Mouse (Mus musculus): ENCODE data around the gene Neurog2. TPM values are rescaled to one million over a fixed set of nuclear protein-coding genes. Genes with fewer than 3 reads are reported as not detected.

The Neurog2 gene
- polyA plus RNA-seq, 1 experiment from 2014 or later, result not detected

DNA sequence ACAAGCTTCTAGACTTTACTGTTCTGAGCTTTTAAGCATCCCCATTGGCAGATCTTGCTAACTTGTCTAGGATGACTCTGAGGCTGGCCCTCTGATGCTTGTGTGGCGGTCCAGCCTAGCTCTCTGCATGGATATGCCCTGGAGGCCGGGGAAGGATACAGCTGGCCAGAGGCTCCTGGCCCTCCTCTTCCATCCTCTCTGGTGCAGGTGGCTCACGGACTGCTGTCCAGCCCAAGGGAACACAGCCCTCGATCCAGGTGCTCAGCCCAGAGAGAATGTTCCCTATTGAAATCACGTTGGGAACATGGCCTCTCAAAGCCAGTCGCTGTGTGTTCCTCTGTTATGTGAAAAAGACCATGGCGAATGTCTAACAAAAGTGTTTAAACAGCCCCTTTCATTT, 27.8 kb downstream of the Neurog2 start:
- H3K36me3 ChIP-seq, result no peaks in the 10 kb centered on the region
- H3K27me3 ChIP-seq, result no peaks in the 10 kb centered on the region
- no peak overlapping the region for H3K9ac ChIP-seq
- no peaks in the 10 kb centered on the region for H3K4me1 ChIP-seq
- no peaks in the 10 kb centered on the region for H3K9me3 ChIP-seq
- 69% methylated on average over 7 of the region's 7 CpGs for WGBS
- no peak overlapping the region for H3K27ac ChIP-seq
- no peak for ATAC-seq (ENCODE audit: insufficient number of reproducible peaks, low FRiP score, low TSS enrichment, low read depth)
- no peak overlapping the region for H3K4me3 ChIP-seq
- H3K4me2 ChIP-seq, result no peak overlapping the region

DNA sequence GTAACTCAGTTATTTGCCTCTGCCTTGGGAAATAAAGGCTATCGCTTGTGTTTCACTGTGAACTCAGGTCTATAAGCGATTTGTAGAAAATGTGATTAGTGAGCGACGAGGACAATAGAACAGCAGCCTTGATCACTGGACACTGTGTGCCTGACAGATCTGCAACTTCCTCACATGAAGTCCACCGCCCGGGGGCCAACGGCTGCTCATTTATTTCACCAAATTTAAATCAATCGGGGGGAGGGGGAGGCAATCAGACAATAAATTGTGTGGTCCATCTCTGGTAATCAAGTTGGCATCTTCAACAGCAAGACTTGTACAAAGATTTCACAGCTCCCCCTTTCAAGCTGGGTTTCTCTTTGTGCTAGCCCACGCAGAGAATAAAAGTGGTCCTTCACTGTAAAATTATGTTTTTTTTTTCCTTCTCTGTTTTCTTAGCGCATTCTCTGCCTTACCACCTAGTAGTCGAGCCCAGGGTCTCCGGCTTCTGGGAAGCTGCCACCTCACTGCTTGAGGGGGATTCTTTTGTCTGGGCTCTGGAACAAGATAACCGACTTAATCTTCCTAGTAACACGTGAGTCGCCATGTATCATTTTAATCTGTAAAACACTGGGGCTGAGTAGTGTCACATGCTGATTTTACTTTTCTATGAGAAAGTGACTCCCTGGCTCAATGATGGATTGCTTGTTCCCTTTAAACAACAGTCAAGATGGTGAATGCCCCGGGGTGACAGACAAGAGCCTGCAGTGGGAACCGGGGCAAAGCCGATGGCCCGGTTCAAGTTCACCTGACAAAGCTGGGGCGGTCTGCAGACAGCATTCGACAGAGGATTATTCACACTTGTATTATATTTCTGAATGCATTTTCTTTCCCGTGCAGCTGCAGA, 29.0 kb downstream of the Neurog2 start:
- H3K9me3 ChIP-seq, result no peaks in the 10 kb centered on the region
- 68% methylated on average over 22 of the region's 22 CpGs for WGBS
- no peak overlapping the region for H3K4me2 ChIP-seq
- no peak overlapping the region for H3K4me3 ChIP-seq
- no peak overlapping the region for H3K27ac ChIP-seq
- no peaks in the 10 kb centered on the region for H3K36me3 ChIP-seq
- H3K27me3 ChIP-seq, result no peaks in the 10 kb centered on the region
- H3K9ac ChIP-seq, result no peak overlapping the region
- H3K4me1 ChIP-seq, result no peaks in the 10 kb centered on the region
- ATAC-seq (ENCODE audit: insufficient number of reproducible peaks, low FRiP score, low TSS enrichment, low read depth), result no peak

DNA sequence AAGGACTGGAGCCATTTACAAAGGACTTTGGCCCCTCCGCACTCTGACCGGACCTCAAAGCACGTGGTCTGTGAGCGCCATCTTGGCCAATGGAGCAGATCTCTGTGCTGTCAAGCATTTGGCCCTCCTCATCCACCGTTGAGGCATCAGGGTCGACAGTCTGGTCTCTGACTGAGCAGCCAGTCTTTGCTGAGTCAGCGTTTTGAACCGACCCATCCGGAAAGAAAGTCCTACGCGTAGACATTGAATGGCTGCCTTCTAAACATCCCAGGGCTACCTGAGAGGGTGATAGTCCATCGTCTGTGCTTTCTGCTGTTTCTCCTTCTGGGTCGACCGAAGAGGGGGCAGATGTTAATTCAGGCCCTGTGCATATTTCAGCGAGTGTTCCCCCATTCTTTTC, 46.8 kb downstream of the Neurog2 start:
- H3K9me3 ChIP-seq, result no peaks in the 10 kb centered on the region
- H3K27ac ChIP-seq, result no peak overlapping the region
- no peak overlapping the region for H3K9ac ChIP-seq
- no peak overlapping the region for H3K4me2 ChIP-seq
- ATAC-seq (ENCODE audit: insufficient number of reproducible peaks, low FRiP score, low TSS enrichment, low read depth), result no peak
- WGBS, result 90% methylated on average over 15 of the region's 15 CpGs
- H3K4me3 ChIP-seq, result no peak overlapping the region
- H3K27me3 ChIP-seq, result no peaks in the 10 kb centered on the region
- no peaks in the 10 kb centered on the region for H3K4me1 ChIP-seq
- H3K36me3 ChIP-seq, result no peaks in the 10 kb centered on the region

Other genes with a start within 250 kb of the Neurog2 start
- gene Ank2, start 133.8 kb upstream of the Neurog2 start, polyA plus RNA-seq (2015; fragmentation: Nextera tagmentation; extraction: Ambion mirVana), result 34.5 and 41.4 TPM in 2 replicates
- gene Larp7, start 79.8 kb upstream of the Neurog2 start, polyA plus RNA-seq (2015; fragmentation: Nextera tagmentation; extraction: Ambion mirVana), result 48.9 and 50.9 TPM in 2 replicates
- 6.0 and 6.3 TPM in 2 replicates for gene Zgrf1, start 79.6 kb upstream of the Neurog2 start, polyA plus RNA-seq (2015; fragmentation: Nextera tagmentation; extraction: Ambion mirVana)
- 0.79 and 1.5 TPM in 2 replicates for gene Alpk1, start 147.4 kb downstream of the Neurog2 start, polyA plus RNA-seq (2015; fragmentation: Nextera tagmentation; extraction: Ambion mirVana)
- 3.2 and 3.3 TPM in 2 replicates for gene Tifa, start 156.7 kb downstream of the Neurog2 start, polyA plus RNA-seq (2015; fragmentation: Nextera tagmentation; extraction: Ambion mirVana)
- 41.6 and 50.8 TPM in 2 replicates for gene Ap1ar, start 204.4 kb downstream of the Neurog2 start, polyA plus RNA-seq (2015; fragmentation: Nextera tagmentation; extraction: Ambion mirVana)